In the genomic region with DNA sequence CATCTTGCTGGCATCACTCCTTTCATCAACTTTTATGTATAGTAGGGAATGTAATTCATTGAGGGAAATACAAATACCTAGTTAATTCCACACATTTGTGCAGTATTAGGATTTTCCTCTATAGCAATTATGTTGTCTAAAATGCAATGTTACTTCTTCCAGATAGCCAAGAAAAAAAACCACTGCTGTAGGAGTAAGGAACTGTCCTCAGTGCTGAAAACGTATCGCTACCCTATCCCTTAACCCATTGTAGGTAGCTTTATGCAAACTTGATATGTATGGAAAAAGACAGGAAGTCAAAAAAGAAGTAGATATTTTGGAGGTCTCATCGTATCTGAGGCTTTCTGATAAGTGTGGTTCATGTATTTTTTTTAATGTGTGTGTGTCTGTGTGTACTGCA, we compare ENCODE assay signal across 17 mouse cellular contexts.
DNase-seq lines count a peak whose midpoint lies in the region; ATAC-seq and TF ChIP-seq lines count a peak whose summit lies in the region.
"Had no signal": no experiment of that assay in that cellular context is flagged by ENCODE, and none has a peak within 500 bp of the region (broad histone marks: within the 10 kb centered on the region; RNA-seq: fewer than 3 reads in every experiment).

No protein-coding gene starts in this region.

- no peaks in the 10 kb centered on the region for H3K9me3 ChIP-seq in limb, embryonic 11.5 days (ENCODE audit: control insufficient read depth, low read length)
- H3K9me3 ChIP-seq in limb, embryonic 10.5 days (replicated peaks) = no peaks in the 10 kb centered on the region
- H3K9me3 ChIP-seq in ES-E14 (ENCODE audit: control insufficient read depth, insufficient read depth, low read depth, low read length) = no peaks in the 10 kb centered on the region
- H3K9me3 ChIP-seq in intestine, embryonic 15.5 days = no peaks in the 10 kb centered on the region
- H3K9me3 ChIP-seq in forebrain, embryonic 11.5 days (ENCODE audit: control insufficient read depth, low read length) = no peaks in the 10 kb centered on the region
- H3K9me3 ChIP-seq: limb, embryonic 15.5 days had no signal

- no peaks in the 10 kb centered on the region for H3K27me3 ChIP-seq in limb, embryonic 11.5 days (ENCODE audit: control insufficient read depth, insufficient read depth, low read length)
- H3K27me3 ChIP-seq in limb, embryonic 10.5 days (ENCODE audit: low read depth, poor library complexity, severe bottlenecking) = no peaks in the 10 kb centered on the region
- H3K27me3 ChIP-seq in intestine, embryonic 15.5 days (replicated peaks) = no peaks in the 10 kb centered on the region
- H3K27me3 ChIP-seq in forebrain, embryonic 11.5 days (ENCODE audit: control insufficient read depth, insufficient read depth, low read length) = no peaks in the 10 kb centered on the region
- H3K27me3 ChIP-seq: limb, embryonic 15.5 days had no signal

- no peak overlapping the region for H3K4me2 ChIP-seq in limb, embryonic 11.5 days (ENCODE audit: low read depth, severe bottlenecking)
- no peak overlapping the region for H3K4me2 ChIP-seq in intestine, embryonic 15.5 days (replicated peaks)
- H3K4me2 ChIP-seq in forebrain, embryonic 11.5 days (ENCODE audit: low read depth, low read length, severe bottlenecking) = no peak overlapping the region
- H3K4me2 ChIP-seq: limb, embryonic 15.5 days had no signal

- H3K27ac ChIP-seq in limb, embryonic 11.5 days (replicated peaks; ENCODE audit: low read depth, low read length) = no peak overlapping the region
- H3K27ac ChIP-seq in limb, embryonic 10.5 days = no peak overlapping the region
- H3K27ac ChIP-seq in ES-E14 (ENCODE audit: insufficient read depth, low read depth, low read length, poor library complexity, severe bottlenecking) = no peak overlapping the region
- H3K27ac ChIP-seq in intestine, embryonic 15.5 days = no peak overlapping the region
- no peak overlapping the region for H3K27ac ChIP-seq in forebrain, embryonic 11.5 days (ENCODE audit: low read depth, low read length)
- H3K27ac ChIP-seq: limb, embryonic 15.5 days had no signal

- H3K9ac ChIP-seq in limb, embryonic 11.5 days (ENCODE audit: low read length) = no peak overlapping the region
- no peak overlapping the region for H3K9ac ChIP-seq in ES-E14 (ENCODE audit: insufficient read depth, low read depth, low read length, poor library complexity, severe bottlenecking)
- no peak overlapping the region for H3K9ac ChIP-seq in intestine, embryonic 15.5 days
- H3K9ac ChIP-seq in forebrain, embryonic 11.5 days (ENCODE audit: low read length) = no peak overlapping the region
- H3K9ac ChIP-seq: limb, embryonic 15.5 days had no signal

- no peak overlapping the region for H3K4me3 ChIP-seq in limb, embryonic 11.5 days (ENCODE audit: low read depth, low read length)
- no peak overlapping the region for H3K4me3 ChIP-seq in limb, embryonic 10.5 days
- H3K4me3 ChIP-seq in ES-E14 (ENCODE audit: insufficient read depth in 1 of 2, low read depth in 1 of 2, low read length in 2 of 2, poor library complexity in 1 of 2, severe bottlenecking in 1 of 2) = no peak overlapping the region
- no peak overlapping the region for H3K4me3 ChIP-seq in intestine, embryonic 15.5 days (replicated peaks)
- H3K4me3 ChIP-seq in forebrain, embryonic 11.5 days (ENCODE audit: low read depth, low read length) = no peak overlapping the region
- H3K4me3 ChIP-seq: erythroblast, embryonic 14.5 days; limb, embryonic 15.5 days had no signal

- no peak for ATAC-seq in limb, embryonic 11.5 days (ENCODE audit: insufficient number of reproducible peaks, low FRiP score, low TSS enrichment, low read depth)
- 0 out of 2 replicates have a peak, but pooled peaks have one; percentile 22 for ATAC-seq in common myeloid progenitor, adult 5-6 weeks (replicated peaks; ENCODE audit: low read depth, poor library complexity, severe bottlenecking)
- ATAC-seq in intestine, embryonic 15.5 days = no peak
- ATAC-seq in forebrain, embryonic 11.5 days (replicated peaks; ENCODE audit: low FRiP score) = no peak
- ATAC-seq: forebrain, embryonic 14.5 days had no signal

- peak; percentile 26 for DNase-seq in limb, embryonic 11.5 days (ENCODE audit: low spot score)
- DNase-seq in limb, embryonic 10.5 days (ENCODE audit: low spot score) = no peak
- peak; percentile 8 for DNase-seq in ES-E14 (ENCODE audit: low read depth, low spot score)
- peak; percentile 22 for DNase-seq in mesoderm, embryonic 11.5 days (ENCODE audit: low read depth, low spot score)
- DNase-seq in forebrain, embryonic 11.5 days (ENCODE audit: low spot score) = no peak
- DNase-seq: cerebellum, adult 8-10 months; gastrocnemius, postnatal 36 days; kidney, adult 18-20 months; kidney, postnatal 36 days; retina, postnatal 1 day; right cerebral cortex, postnatal 4 days; thymus, adult 2 months had no signal

- 49% methylated on average over 3 of the region's 3 CpGs for WGBS in limb, embryonic 11.5 days
- WGBS in limb, embryonic 10.5 days = 49% methylated on average over 3 of the region's 3 CpGs
- 38% methylated on average over 3 of the region's 3 CpGs for WGBS in intestine, embryonic 15.5 days
- 65% methylated on average over 3 of the region's 3 CpGs for WGBS in forebrain, embryonic 11.5 days

- in situ Hi-C loops in ES-E14 (cut with MboI; ENCODE audit: low sequenced_read_pairs in 2 of 2, unreplicated experiment in 2 of 2) = no loop called here

- H3K36me3 ChIP-seq in limb, embryonic 11.5 days (ENCODE audit: control insufficient read depth, insufficient read depth, low read length) = no peaks in the 10 kb centered on the region
- no peaks in the 10 kb centered on the region for H3K36me3 ChIP-seq in limb, embryonic 10.5 days
- H3K36me3 ChIP-seq in ES-E14 (ENCODE audit: control insufficient read depth, insufficient read depth, low read length, poor library complexity, severe bottlenecking) = no peaks in the 10 kb centered on the region
- no peaks in the 10 kb centered on the region for H3K36me3 ChIP-seq in intestine, embryonic 15.5 days
- H3K36me3 ChIP-seq in forebrain, embryonic 11.5 days (ENCODE audit: control insufficient read depth, insufficient read depth, low read length) = no peaks in the 10 kb centered on the region
- H3K36me3 ChIP-seq: limb, embryonic 15.5 days had no signal

- H3K4me1 ChIP-seq in limb, embryonic 11.5 days (ENCODE audit: control insufficient read depth, insufficient read depth, low read length) = no peaks in the 10 kb centered on the region
- no peaks in the 10 kb centered on the region for H3K4me1 ChIP-seq in limb, embryonic 10.5 days
- H3K4me1 ChIP-seq in ES-E14 (ENCODE audit: control insufficient read depth in 2 of 2, insufficient read depth in 2 of 2, low read length in 2 of 2, poor library complexity in 1 of 2) = no peaks in the 10 kb centered on the region
- H3K4me1 ChIP-seq in intestine, embryonic 15.5 days (replicated peaks) = no peaks in the 10 kb centered on the region
- H3K4me1 ChIP-seq in forebrain, embryonic 11.5 days (replicated peaks; ENCODE audit: control insufficient read depth, insufficient read depth, low read length) = no peaks in the 10 kb centered on the region
- H3K4me1 ChIP-seq: limb, embryonic 15.5 days had no signal

TF ChIP-seq in ES-E14, 5 proteins besides CTCF, POLR2A, EP300 and RAD21:
- no peak for TF ChIP-seq HCFC1 (IDR thresholded peaks at IDR 0.05; ENCODE audit: borderline replicate concordance, insufficient read depth, low read length)
- peak; percentile 78 for TF ChIP-seq ZNF384 (IDR thresholded peaks at IDR 0.05; ENCODE audit: low read depth, low read length)
- TF ChIP-seq CHD2 (IDR thresholded peaks at IDR 0.05; ENCODE audit: low read depth, low read length) = no peak
- no peak for TF ChIP-seq MAFK (IDR thresholded peaks at IDR 0.05; ENCODE audit: insufficient read depth, low read depth, low read length)
- TF ChIP-seq ZC3H11A (IDR thresholded peaks at IDR 0.05; ENCODE audit: borderline replicate concordance, low read depth, low read length) = no peak

Comparison
In these comparisons a context has a peak if more than half of its experiments do, and no peak if none do; other contexts are left out.
1. DNase-seq: peak in limb, embryonic 11.5 days (single experiment), ES-E14 (single experiment) and mesoderm, embryonic 11.5 days (single experiment); none in limb, embryonic 10.5 days (single experiment) and forebrain, embryonic 11.5 days (single experiment).